Mouse (Mus musculus) hindbrain, embryonic 13.5 days (tissue): ENCODE results near the gene Fam171a2. TPM values are rescaled to one million over a fixed set of nuclear protein-coding genes. Genes with fewer than 3 reads are reported as not detected.

Source experiments
- ATAC-seq: fragments of 200-750 bp; cut with Nextera tagmentation; 2 replicates; pipeline ENCODE4 v1.8.0; 2017; ENCODE audit warnings: moderate TSS enrichment; ENCODE audit not compliant: low FRiP score
- H3K27ac ChIP-seq: fragments of 300-500 bp; sonication (generic); 2 replicates; pipeline ENCODE4 v1.5.1; 2015; ENCODE audit warnings: inconsistent platforms, mild to moderate bottlenecking, moderate library complexity
- H3K27me3 ChIP-seq: fragments of 300-500 bp; sonication (generic); 2 replicates; pipeline ENCODE4 v1.6.1; 2015; ENCODE audit warnings: mild to moderate bottlenecking, inconsistent platforms
- H3K36me3 ChIP-seq: fragments of 300-500 bp; sonication (generic); 2 replicates; pipeline ENCODE4 v1.6.1; 2015; ENCODE audit warnings: mild to moderate bottlenecking, inconsistent platforms
- H3K4me1 ChIP-seq: fragments of 300-500 bp; sonication (generic); replicated peaks from 2 replicates; pipeline ENCODE4 v1.6.1; 2015; ENCODE audit warnings: inconsistent platforms
- H3K4me2 ChIP-seq: fragments of 300-500 bp; sonication (generic); 2 replicates; pipeline ENCODE4 v1.6.1; 2015; ENCODE audit warnings: inconsistent platforms, mild to moderate bottlenecking, moderate library complexity
- H3K4me3 ChIP-seq: fragments of 300-500 bp; sonication (generic); 2 replicates; pipeline ENCODE4 v1.5.1; 2015; ENCODE audit warnings: mild to moderate bottlenecking, inconsistent platforms
- H3K9ac ChIP-seq: fragments of 300-500 bp; sonication (generic); 2 replicates; pipeline ENCODE4 v1.6.1; 2015; ENCODE audit warnings: mild to moderate bottlenecking, inconsistent platforms
- H3K9me3 ChIP-seq: fragments of 300-500 bp; sonication (generic); 2 replicates; pipeline ENCODE4 v1.6.1; 2016; ENCODE audit warnings: inconsistent platforms
- WGBS: fragments of 180-500 bp; shearing (Covaris S2); methylation state at CpG from one replicate; pipeline ENCODE4 v1.1.7; 2015; 5-methylcytosine and 5-hydroxymethylcytosine counted together
- polyA plus RNA-seq: library from polyadenylated mRNA; unstranded; fragments of >200 nt; fragmentation: Nextera tagmentation; extraction: Ambion mirVana; gene quantifications from 2 replicates; pipeline ENCODE4 v1.2.1, GENCODE M21; 2015

Fam171a2 gene
- polyA plus RNA-seq, 1 experiment from 2014 or later: 15.9 TPM

DNA sequence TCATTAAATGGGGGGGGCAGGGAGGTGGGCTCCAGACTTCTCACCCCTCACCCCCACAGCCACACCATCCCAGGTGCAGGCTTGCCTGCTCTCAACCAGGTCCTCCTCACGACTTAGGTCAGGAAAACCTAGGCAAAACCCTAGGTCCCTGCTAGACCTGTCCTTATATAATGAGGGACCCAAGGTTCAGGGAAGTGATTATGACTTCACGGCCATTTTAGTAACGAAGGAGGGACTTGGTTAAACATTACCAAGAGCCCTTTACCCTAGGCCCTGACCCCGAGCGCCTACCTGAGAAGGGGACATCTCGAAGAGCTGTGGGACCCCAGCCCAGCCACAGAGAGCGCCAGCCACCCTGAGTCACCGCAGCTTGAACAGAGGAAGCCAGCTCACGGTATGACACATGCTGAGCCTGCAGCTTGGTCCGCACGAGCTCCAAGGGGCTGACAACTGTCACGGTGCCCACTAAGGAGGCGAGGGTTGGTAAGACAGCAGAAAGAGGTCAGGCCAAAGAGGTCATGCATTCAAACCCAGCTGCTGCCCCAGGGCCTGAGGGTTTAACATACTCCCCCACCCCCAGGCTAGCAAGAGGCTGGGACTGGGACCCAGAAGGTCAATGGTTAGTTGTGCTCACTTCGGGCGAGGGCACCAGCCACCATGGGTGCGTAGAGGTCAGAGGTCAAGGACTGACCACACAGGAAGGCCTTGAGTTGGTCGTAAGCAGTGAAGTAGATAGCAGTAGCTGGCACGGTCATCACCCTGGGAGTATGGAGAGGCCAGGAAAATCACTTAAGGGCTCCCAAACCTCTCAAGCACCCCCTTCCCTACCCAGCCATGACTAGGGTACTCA is 43.1 kb downstream of the Fam171a2 start:
- Histone ChIP-seq H3K9ac (peak overlapping the region; percentile 93), H3K9me3 (no peaks in the 10 kb centered on the region), H3K4me3 (no peak overlapping the region; the same call in 1 of the 2 replicates), H3K4me2 (peak overlapping the region; percentile 23), H3K27me3 (peaks cover 12% of the 10 kb centered on the region), H3K36me3 (peaks cover 55% of the 10 kb centered on the region), H3K27ac (0 out of 2 replicates have a peak overlapping the region, but pooled peaks have one; percentile 30), H3K4me1 (peaks cover 55% of the 10 kb centered on the region)
- no peak for ATAC-seq
- 70% methylated on average over 18 of the region's 18 CpGs for WGBS

DNA sequence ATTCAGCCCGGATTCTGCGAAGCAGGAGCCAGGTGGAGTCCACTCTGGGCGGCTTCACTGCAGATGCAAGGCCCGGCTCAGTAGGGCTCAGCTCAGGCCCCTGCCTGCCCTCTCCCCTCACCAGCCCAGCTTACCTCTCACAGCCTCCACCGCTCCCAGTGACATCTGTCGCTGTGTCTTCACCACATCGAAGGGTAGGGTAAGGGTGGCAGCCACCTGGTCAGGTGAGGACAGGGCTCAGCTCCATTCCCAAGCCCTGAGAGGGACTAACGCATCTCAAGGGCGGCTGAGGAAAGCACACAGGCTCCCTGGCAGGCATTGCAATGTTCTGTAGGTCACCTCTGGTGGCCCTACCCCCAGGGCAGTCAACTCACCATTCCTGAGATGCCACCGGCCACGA is 43.8 kb downstream of the Fam171a2 start:
- H3K27ac ChIP-seq: no peak overlapping the region
- H3K4me3 ChIP-seq: no peak overlapping the region
- H3K9me3 ChIP-seq: no peaks in the 10 kb centered on the region
- no peak for ATAC-seq
- peaks cover 16% of the 10 kb centered on the region for H3K27me3 ChIP-seq
- H3K36me3 ChIP-seq: peaks cover 61% of the 10 kb centered on the region
- H3K9ac ChIP-seq: no peak overlapping the region
- H3K4me1 ChIP-seq: peaks cover 61% of the 10 kb centered on the region
- H3K4me2 ChIP-seq: no peak overlapping the region
- 93% methylated on average over 11 of the region's 11 CpGs for WGBS

- Histone ChIP-seq H3K9me3 (no peaks in the 10 kb centered on the region), H3K9ac (peak overlapping the region; percentile 24; the same call in 1 of the 2 replicates), H3K4me3 (no peak overlapping the region), H3K4me2 (no peak overlapping the region), H3K36me3 (peaks cover 69% of the 10 kb centered on the region), H3K4me1 (peaks cover 72% of the 10 kb centered on the region), H3K27ac (peak overlapping the region; percentile 62), H3K27me3 (peaks cover 22% of the 10 kb centered on the region)
- no peak for ATAC-seq
- WGBS: 42% methylated on average over 12 of the region's 12 CpGs
Observed at GRCm38 (mm10) chr11:102401898-102402500, 45.5 kb downstream of the Fam171a2 start.

DNA sequence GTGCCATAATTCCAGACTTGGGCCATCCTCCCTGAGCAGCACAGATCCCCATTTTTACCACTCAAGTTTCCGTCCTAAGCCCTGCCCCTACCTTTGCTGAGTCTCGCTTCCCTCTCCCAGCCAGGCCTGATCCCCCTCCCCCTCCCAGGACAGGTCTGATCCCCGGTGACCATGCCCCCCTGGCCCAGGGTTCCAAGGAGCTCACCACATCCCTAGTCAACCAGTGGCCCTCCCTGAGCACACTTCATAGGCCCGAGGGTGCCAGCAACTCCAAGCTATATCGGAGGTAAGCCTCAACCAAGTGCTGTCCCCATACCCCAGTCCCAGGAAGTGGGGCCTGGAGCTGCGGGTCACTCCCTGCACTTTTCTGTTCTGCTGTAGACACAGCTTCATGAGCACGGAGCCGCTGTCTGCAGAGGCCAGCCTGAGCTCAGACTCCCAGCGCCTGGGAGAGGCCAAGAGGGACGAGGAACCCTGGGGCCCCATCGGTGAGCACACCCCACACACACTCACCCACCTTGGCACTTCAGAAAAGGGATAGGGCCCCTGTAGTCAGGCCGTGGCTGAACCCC is 46.9 kb downstream of the Fam171a2 start:
- Histone ChIP-seq H3K4me1 (peaks cover 72% of the 10 kb centered on the region), H3K36me3 (peaks cover 69% of the 10 kb centered on the region), H3K27me3 (peaks cover 22% of the 10 kb centered on the region), H3K9ac (no peak overlapping the region), H3K4me3 (no peak overlapping the region), H3K4me2 (no peak overlapping the region), H3K27ac (no peak overlapping the region), H3K9me3 (no peaks in the 10 kb centered on the region)
- 39% methylated on average over 12 of the region's 12 CpGs for WGBS
- no peak for ATAC-seq

DNA sequence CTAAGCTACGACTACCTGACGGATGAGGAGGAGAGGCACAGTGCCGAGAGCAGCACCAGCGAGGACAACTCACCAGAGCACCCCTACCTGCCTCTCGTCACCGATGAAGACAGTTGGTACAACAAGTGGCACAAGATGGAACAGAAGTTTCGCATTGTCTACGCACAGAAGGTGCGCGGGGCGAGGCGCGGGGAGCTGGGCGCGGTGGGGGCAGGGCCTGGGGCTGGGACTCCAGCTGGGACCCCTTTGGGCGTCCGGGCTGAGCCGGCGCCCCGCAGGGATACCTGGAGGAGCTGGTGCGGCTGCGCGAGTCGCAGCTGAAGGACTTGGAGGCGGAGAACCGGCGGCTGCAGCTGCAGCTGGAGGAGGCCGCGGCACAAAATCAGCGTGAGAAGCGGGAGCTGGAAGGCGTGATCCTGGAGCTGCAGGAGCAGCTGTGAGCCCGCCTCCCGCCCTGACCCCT is 47.8 kb downstream of the Fam171a2 start:
- no peak for ATAC-seq
- peak overlapping the region; percentile 46 for H3K9ac ChIP-seq
- H3K36me3 ChIP-seq: peaks cover 66% of the 10 kb centered on the region
- H3K27me3 ChIP-seq: peaks cover 22% of the 10 kb centered on the region
- 0 out of 2 replicates have a peak overlapping the region, but pooled peaks have one; percentile 10 for H3K4me2 ChIP-seq
- H3K4me3 ChIP-seq: peak overlapping the region; percentile 12; the same call in 1 of the 2 replicates
- no peaks in the 10 kb centered on the region for H3K9me3 ChIP-seq
- H3K4me1 ChIP-seq: peaks cover 72% of the 10 kb centered on the region
- no peak overlapping the region for H3K27ac ChIP-seq
- 4% methylated on average over 34 of the region's 34 CpGs for WGBS

- Histone ChIP-seq H3K4me3 (no peak overlapping the region; the same call in 1 of the 2 replicates), H3K36me3 (peaks cover 60% of the 10 kb centered on the region), H3K4me1 (peaks cover 73% of the 10 kb centered on the region), H3K27me3 (peaks cover 22% of the 10 kb centered on the region), H3K4me2 (no peak overlapping the region), H3K27ac (no peak overlapping the region), H3K9me3 (no peaks in the 10 kb centered on the region), H3K9ac (peak overlapping the region; percentile 46)
- no peak for ATAC-seq
- 24% methylated on average over 15 of the region's 15 CpGs for WGBS
Observed at GRCm38 (mm10) chr11:102399107-102399506, 48.4 kb downstream of the Fam171a2 start.

- Histone ChIP-seq H3K4me3 (0 out of 2 replicates have a peak overlapping the region, but pooled peaks have one; percentile 4), H3K4me2 (no peak overlapping the region; the same call in 1 of the 2 replicates), H3K9ac (peak overlapping the region; percentile 94), H3K27me3 (peaks cover 22% of the 10 kb centered on the region), H3K27ac (no peak overlapping the region), H3K36me3 (peaks cover 51% of the 10 kb centered on the region), H3K9me3 (no peaks in the 10 kb centered on the region), H3K4me1 (peaks cover 77% of the 10 kb centered on the region)
- WGBS: 80% methylated on average over 20 of the region's 20 CpGs
- ATAC-seq: no peak
Observed at GRCm38 (mm10) chr11:102398007-102398825, 49.3 kb downstream of the Fam171a2 start.

- H3K4me1 ChIP-seq: peaks cover 79% of the 10 kb centered on the region
- H3K9ac ChIP-seq: peak overlapping the region; percentile 94
- H3K4me3 ChIP-seq: peak overlapping the region; percentile 83
- ATAC-seq: no peak
- H3K36me3 ChIP-seq: peaks cover 36% of the 10 kb centered on the region
- WGBS: 63% methylated on average over 7 of the region's 7 CpGs
- peak overlapping the region; percentile 98 for H3K27ac ChIP-seq
- H3K27me3 ChIP-seq: peaks cover 22% of the 10 kb centered on the region
- H3K9me3 ChIP-seq: no peaks in the 10 kb centered on the region
- peak overlapping the region; percentile 97 for H3K4me2 ChIP-seq
Observed at GRCm38 (mm10) chr11:102396671-102397141, 50.8 kb downstream of the Fam171a2 start.

GRCm38 (mm10) chr11:102396263-102396662 is 51.2 kb downstream of the Fam171a2 start:
- H3K27me3 ChIP-seq: peaks cover 22% of the 10 kb centered on the region
- peak overlapping the region; percentile 97 for H3K4me2 ChIP-seq
- WGBS: 57% methylated on average over 6 of the region's 6 CpGs
- H3K4me3 ChIP-seq: peak overlapping the region; percentile 83
- H3K4me1 ChIP-seq: peaks cover 76% of the 10 kb centered on the region
- H3K27ac ChIP-seq: peak overlapping the region; percentile 98; the same call in 1 of the 2 replicates
- peaks cover 32% of the 10 kb centered on the region for H3K36me3 ChIP-seq
- peak overlapping the region; percentile 94 for H3K9ac ChIP-seq
- ATAC-seq: no peak
- H3K9me3 ChIP-seq: no peaks in the 10 kb centered on the region

GRCm38 (mm10) chr11:102395250-102395649 is 52.2 kb downstream of the Fam171a2 start:
- Histone ChIP-seq H3K27ac (peak overlapping the region; percentile 98), H3K27me3 (peaks cover 16% of the 10 kb centered on the region), H3K36me3 (peaks cover 22% of the 10 kb centered on the region), H3K4me3 (peak overlapping the region; percentile 83), H3K4me1 (peaks cover 70% of the 10 kb centered on the region), H3K9me3 (no peaks in the 10 kb centered on the region), H3K4me2 (peak overlapping the region; percentile 97), H3K9ac (peak overlapping the region; percentile 94)
- WGBS: 5% methylated on average over 5 of the region's 5 CpGs
- ATAC-seq: 0 out of 2 replicates have a peak, but pooled peaks have one; percentile 15

DNA sequence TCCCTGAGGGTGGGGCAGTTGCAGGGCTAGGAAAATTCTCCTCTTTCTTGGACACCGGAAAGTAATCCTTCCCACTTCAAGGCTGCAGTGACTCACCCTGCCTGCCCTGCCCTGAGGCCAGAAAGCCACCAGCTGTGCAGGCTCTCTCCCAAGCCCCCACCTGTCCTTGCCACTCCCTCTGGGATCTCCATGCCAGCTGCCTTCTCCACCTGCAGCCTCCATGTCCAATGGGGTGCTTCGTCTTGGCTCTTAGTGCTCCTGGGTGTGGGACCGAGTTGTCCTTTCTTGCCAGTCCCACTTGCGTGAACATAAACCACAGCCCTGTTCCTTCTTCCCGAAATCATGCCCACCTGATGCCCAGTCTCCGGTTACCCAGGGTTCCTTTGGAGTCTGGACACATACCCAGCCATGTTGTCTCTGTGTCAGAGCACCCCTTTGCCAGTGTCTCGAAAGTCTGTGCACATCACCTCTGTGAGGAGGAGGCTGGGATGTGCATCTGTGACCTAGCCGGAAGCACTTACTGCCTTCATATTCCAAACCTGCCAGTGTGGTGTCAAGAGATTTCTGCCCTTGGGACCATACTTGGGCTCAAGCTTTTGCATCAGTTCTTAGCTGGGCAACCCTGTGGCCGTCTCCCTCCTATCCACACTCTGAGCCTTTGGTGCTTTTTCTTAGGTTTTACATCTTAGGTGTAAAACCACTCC is 52.9 kb downstream of the Fam171a2 start:
- Histone ChIP-seq H3K27me3 (peaks cover 12% of the 10 kb centered on the region), H3K27ac (peak overlapping the region; percentile 98), H3K9me3 (no peaks in the 10 kb centered on the region), H3K4me2 (peak overlapping the region; percentile 97), H3K9ac (peak overlapping the region; percentile 94), H3K36me3 (peaks cover 16% of the 10 kb centered on the region), H3K4me1 (peaks cover 64% of the 10 kb centered on the region), H3K4me3 (peak overlapping the region; percentile 83)
- WGBS: 70% methylated on average over 9 of the region's 9 CpGs
- no peak for ATAC-seq
